Mouse (Mus musculus) heart, postnatal 0 days (tissue): ENCODE results near the gene Cd5.

Experiments used
- CTCF ChIP-seq: IDR thresholded peaks from 2 replicates; pipeline ENCODE4 v1.5.1; 2016; ENCODE audit warnings: antibody characterized with exemption, control low read depth, low read depth
- EP300 ChIP-seq: IDR thresholded peaks from 2 replicates; pipeline ENCODE4 v1.6.1; 2016; ENCODE audit warnings: antibody characterized with exemption, low read depth

GRCm38 (mm10) chr19:10771995-10772394 lies 33.2 kb upstream of the Cd5 start:
- no peak for TF ChIP-seq EP300
- TF ChIP-seq CTCF, result no peak
